ENCODE assay signal across 21 mouse cellular contexts in genomic region chrX:159026311-159026710, GRCm38 (mm10).
"Had no signal": no experiment of that assay in that cellular context is flagged by ENCODE, and none has a peak within 500 bp of the region (broad histone marks: within the 10 kb centered on the region; RNA-seq: fewer than 3 reads in every experiment).

No protein-coding gene starts in this region.

- H3K27me3 ChIP-seq: heart, embryonic 13.5 days; heart, embryonic 15.5 days; hindbrain, embryonic 13.5 days; hindbrain, embryonic 15.5 days; limb, embryonic 15.5 days; liver, embryonic 12.5 days had no signal

- H3K4me3 ChIP-seq: heart, adult 2 months; heart, embryonic 13.5 days; heart, embryonic 15.5 days; hindbrain, embryonic 13.5 days; hindbrain, embryonic 15.5 days; limb, embryonic 13.5 days; limb, embryonic 15.5 days; liver, embryonic 12.5 days had no signal

- DNase-seq: gastrocnemius, postnatal 14 days; gastrocnemius, postnatal 36 days; heart, adult 11 months; heart, adult 2 months; heart, postnatal 14 days; heart, postnatal 36 days; kidney, postnatal 25 days; layer of hippocampus, adult 9-11 months; layer of hippocampus, postnatal 36 days; left cerebral cortex, postnatal 4 days had no signal

- H3K4me1 ChIP-seq: heart, embryonic 13.5 days; heart, embryonic 15.5 days; hindbrain, embryonic 13.5 days; hindbrain, embryonic 15.5 days; limb, embryonic 13.5 days; limb, embryonic 15.5 days; liver, embryonic 12.5 days had no signal

- H3K4me2 ChIP-seq: heart, embryonic 11.5 days; heart, embryonic 13.5 days; heart, embryonic 15.5 days; hindbrain, embryonic 13.5 days; hindbrain, embryonic 15.5 days; limb, embryonic 13.5 days; limb, embryonic 15.5 days; liver, embryonic 12.5 days had no signal

- H3K36me3 ChIP-seq: heart, embryonic 13.5 days; heart, embryonic 15.5 days; hindbrain, embryonic 13.5 days; hindbrain, embryonic 15.5 days; limb, embryonic 13.5 days; limb, embryonic 15.5 days; liver, embryonic 12.5 days had no signal

- H3K27ac ChIP-seq: heart, adult 2 months; heart, embryonic 13.5 days; heart, embryonic 15.5 days; hindbrain, embryonic 13.5 days; hindbrain, embryonic 15.5 days; hindbrain, postnatal 0 days; limb, embryonic 13.5 days; limb, embryonic 15.5 days; liver, embryonic 12.5 days; liver, embryonic 14.5 days had no signal

- H3K9me3 ChIP-seq: heart, embryonic 13.5 days; heart, embryonic 15.5 days; hindbrain, embryonic 13.5 days; hindbrain, embryonic 15.5 days; limb, embryonic 13.5 days; limb, embryonic 15.5 days; liver, embryonic 12.5 days had no signal

- ATAC-seq: hindbrain, postnatal 0 days; intestine, embryonic 16.5 days; liver, embryonic 12.5 days had no signal

- H3K9ac ChIP-seq: heart, embryonic 13.5 days; heart, embryonic 15.5 days; hindbrain, embryonic 13.5 days; hindbrain, embryonic 15.5 days; limb, embryonic 13.5 days; limb, embryonic 15.5 days; liver, embryonic 12.5 days; liver, embryonic 14.5 days had no signal
